8 mouse cellular contexts compared by ENCODE assay signal in genomic region chr4:132756974-132757373, GRCm38 (mm10). TPM values are rescaled to one million over a fixed set of nuclear protein-coding genes. Genes with fewer than 3 reads are reported as not detected.
DNase-seq lines count a peak whose midpoint lies in the region; ATAC-seq and TF ChIP-seq lines count a peak whose summit lies in the region.

Smpdl3b (minus strand) TSS chr4:132757252.

- WGBS in heart, embryonic 10.5 days = 2% methylated on average over 22 of the region's 22 CpGs
- under 1% methylated on average over 22 of the region's 22 CpGs for WGBS in limb, embryonic 15.5 days
- WGBS in midbrain, embryonic 16.5 days = 1% methylated on average over 22 of the region's 22 CpGs
- WGBS in stomach, embryonic 16.5 days = 1% methylated on average over 22 of the region's 22 CpGs

- H3K27ac ChIP-seq in embryonic fibroblast, embryonic 13.5 days (ENCODE audit: insufficient read depth, low read length) = no peak within 1 kb of the TSS
- peak within 1 kb of the TSS; percentile 72 for H3K27ac ChIP-seq in heart, embryonic 10.5 days
- H3K27ac ChIP-seq in limb, embryonic 15.5 days = no peak within 1 kb of the TSS
- no peak within 1 kb of the TSS for H3K27ac ChIP-seq in midbrain, embryonic 16.5 days (ENCODE audit: low read length)
- H3K27ac ChIP-seq in stomach, embryonic 16.5 days (ENCODE audit: low read length) = no peak within 1 kb of the TSS

- H3K36me3 ChIP-seq in heart, embryonic 10.5 days = no peaks in the 10 kb centered on the region
- H3K36me3 ChIP-seq in limb, embryonic 15.5 days = no peaks in the 10 kb centered on the region
- H3K36me3 ChIP-seq in midbrain, embryonic 16.5 days (ENCODE audit: control insufficient read depth, insufficient read depth, low read length) = no peaks in the 10 kb centered on the region
- H3K36me3 ChIP-seq in stomach, embryonic 16.5 days (ENCODE audit: control insufficient read depth, insufficient read depth, low read length) = no peaks in the 10 kb centered on the region

- H3K27me3 ChIP-seq in heart, embryonic 10.5 days (ENCODE audit: insufficient read depth, poor library complexity, severe bottlenecking) = peaks cover 17% of the 10 kb centered on the region
- H3K27me3 ChIP-seq in limb, embryonic 15.5 days = peaks cover 11% of the 10 kb centered on the region; the same call in 1 of the 2 replicates
- H3K27me3 ChIP-seq in midbrain, embryonic 16.5 days (ENCODE audit: control insufficient read depth, insufficient read depth, low read depth, low read length) = peaks cover 8% of the 10 kb centered on the region; the same call in 1 of the 2 replicates
- peaks cover 4% of the 10 kb centered on the region; the same call in 1 of the 2 replicates for H3K27me3 ChIP-seq in stomach, embryonic 16.5 days (ENCODE audit: control insufficient read depth, insufficient read depth, low read length)

- peak; percentile 80 for DNase-seq in 3134 (ENCODE audit: extremely low read depth, insufficient read length, low spot score)
- peak; percentile 77 for DNase-seq in adrenal gland, adult 8-10 months
- DNase-seq in heart, embryonic 10.5 days (ENCODE audit: low spot score) = peak; percentile 91
- peak; percentile 87 for DNase-seq in kidney, adult 9 months

- peak within 1 kb of the TSS; percentile 90 for H3K4me2 ChIP-seq in limb, embryonic 15.5 days
- peak within 1 kb of the TSS; percentile 92 for H3K4me2 ChIP-seq in midbrain, embryonic 16.5 days (ENCODE audit: low read length)
- H3K4me2 ChIP-seq in stomach, embryonic 16.5 days (ENCODE audit: low read depth, low read length) = peak within 1 kb of the TSS; percentile 99

- peak within 1 kb of the TSS; percentile 42; the same call in 1 of the 2 replicates for H3K9ac ChIP-seq in limb, embryonic 15.5 days
- H3K9ac ChIP-seq in midbrain, embryonic 16.5 days (ENCODE audit: low read depth, low read length) = peak within 1 kb of the TSS; percentile 61
- H3K9ac ChIP-seq in stomach, embryonic 16.5 days (ENCODE audit: low read length) = peak within 1 kb of the TSS; percentile 76

- H3K4me1 ChIP-seq in embryonic fibroblast, embryonic 13.5 days (ENCODE audit: control insufficient read depth, insufficient read depth, low read length) = peaks cover 7% of the 10 kb centered on the region; the same call in 1 of the 2 replicates
- peaks cover 12% of the 10 kb centered on the region for H3K4me1 ChIP-seq in heart, embryonic 10.5 days
- peaks cover 9% of the 10 kb centered on the region for H3K4me1 ChIP-seq in limb, embryonic 15.5 days
- H3K4me1 ChIP-seq in midbrain, embryonic 16.5 days (ENCODE audit: control insufficient read depth, insufficient read depth, low read length) = peaks cover 7% of the 10 kb centered on the region; the same call in 1 of the 2 replicates
- H3K4me1 ChIP-seq in stomach, embryonic 16.5 days (ENCODE audit: control insufficient read depth, insufficient read depth, low read length) = no peaks in the 10 kb centered on the region; the same call in 1 of the 2 replicates

- H3K9me3 ChIP-seq in heart, embryonic 10.5 days = no peaks in the 10 kb centered on the region
- H3K9me3 ChIP-seq in limb, embryonic 15.5 days = no peaks in the 10 kb centered on the region
- H3K9me3 ChIP-seq in midbrain, embryonic 16.5 days (replicated peaks; ENCODE audit: control insufficient read depth, low read length, poor library complexity, severe bottlenecking) = no peaks in the 10 kb centered on the region
- no peaks in the 10 kb centered on the region for H3K9me3 ChIP-seq in stomach, embryonic 16.5 days (replicated peaks; ENCODE audit: control insufficient read depth, low read length)

- TF ChIP-seq POLR2A in embryonic fibroblast, embryonic 13.5 days (IDR thresholded peaks at IDR 0.05; ENCODE audit: low read depth, low read length) = peak; percentile 25; the same call in 1 of the 2 replicates

- peak; percentile 91 for ATAC-seq in limb, embryonic 15.5 days (ENCODE audit: insufficient number of reproducible peaks, low FRiP score, low TSS enrichment, low read depth)
- no peak; the same call in 1 of the 2 replicates for ATAC-seq in midbrain, embryonic 16.5 days
- peak; percentile 91 for ATAC-seq in stomach, embryonic 16.5 days (ENCODE audit: insufficient read depth, low FRiP score)

- peak within 1 kb of the TSS; percentile 37 for H3K4me3 ChIP-seq in embryonic fibroblast, embryonic 13.5 days (ENCODE audit: insufficient read depth, low read length)
- H3K4me3 ChIP-seq in heart, embryonic 10.5 days = peak within 1 kb of the TSS; percentile 60
- peak within 1 kb of the TSS; percentile 47 for H3K4me3 ChIP-seq in limb, embryonic 15.5 days
- H3K4me3 ChIP-seq in midbrain, embryonic 16.5 days (ENCODE audit: low read depth, low read length) = peak within 1 kb of the TSS; percentile 41
- peak within 1 kb of the TSS; percentile 58 for H3K4me3 ChIP-seq in stomach, embryonic 16.5 days (replicated peaks; ENCODE audit: low read length)

- TF ChIP-seq CTCF in embryonic fibroblast, embryonic 13.5 days (IDR thresholded peaks at IDR 0.05; ENCODE audit: borderline replicate concordance, insufficient read depth, low read length) = peak; percentile 64; the same call in 1 of the 2 replicates

RNA-seq across cellular contexts. Expression of gene Smpdl3b, which starts in this region (rescaled TPM):
- total RNA-seq in adrenal gland, adult 8-10 months (2022) = 1 to 10 TPM; 1.4 to 5.1 (median 3.1) TPM
- polyA plus RNA-seq in embryonic fibroblast, embryonic 13.5 days (2011; ENCODE audit: insufficient read length, low read depth, missing spikeins) = 2.7 and 2.9 TPM in 2 replicates
- 6.2 and 7.3 TPM in 2 replicates for polyA plus RNA-seq in heart, embryonic 10.5 days (2016; fragmentation: Nextera tagmentation; extraction: Ambion mirVana)
- polyA plus RNA-seq in limb, embryonic 15.5 days (2015; fragmentation: Nextera tagmentation; extraction: Ambion mirVana) = 7.8 and 7.9 TPM in 2 replicates
- 0.53 and 0.62 TPM in 2 replicates for polyA plus RNA-seq in midbrain, embryonic 16.5 days (2015; fragmentation: Nextera tagmentation; extraction: Ambion mirVana)
- 5.3 and 6.3 TPM in 2 replicates for polyA plus RNA-seq in stomach, embryonic 16.5 days (2015; fragmentation: Nextera tagmentation; extraction: Ambion mirVana)
